Comparison of ENCODE assay signal across 27 mouse cellular contexts in the genomic region with DNA sequence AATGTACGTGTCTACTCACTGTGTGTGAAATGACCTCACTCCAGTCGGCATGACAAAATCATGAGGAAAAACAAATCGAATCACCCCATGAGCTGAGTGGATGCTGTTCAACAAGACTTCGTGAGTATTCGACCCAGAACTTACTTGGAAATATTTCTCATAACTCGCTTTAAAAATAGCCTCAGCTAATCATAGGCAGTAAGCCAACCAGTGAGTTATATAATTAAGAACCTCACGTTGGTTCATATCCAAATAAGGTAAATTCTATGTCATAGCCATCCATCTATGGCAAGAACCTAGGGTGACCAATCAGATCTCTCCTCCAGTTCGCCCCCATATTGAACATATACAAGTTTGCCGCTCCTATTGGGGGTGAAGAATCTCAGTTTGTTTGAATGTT.
DNase-seq lines count a peak whose midpoint lies in the region; ATAC-seq and TF ChIP-seq lines count a peak whose summit lies in the region.
"Had no signal": no experiment of that assay in that cellular context is flagged by ENCODE, and none has a peak within 500 bp of the region (broad histone marks: within the 10 kb centered on the region; RNA-seq: fewer than 3 reads in every experiment).

No protein-coding gene starts in this region.

- no peaks in the 10 kb centered on the region for H3K27me3 ChIP-seq in intestine, embryonic 15.5 days (replicated peaks)
- H3K27me3 ChIP-seq in intestine, postnatal 0 days (replicated peaks; ENCODE audit: control insufficient read depth, insufficient read depth, low read length): no peaks in the 10 kb centered on the region
- H3K27me3 ChIP-seq in intestine, embryonic 16.5 days (replicated peaks; ENCODE audit: control insufficient read depth, insufficient read depth, low read length): no peaks in the 10 kb centered on the region
- H3K27me3 ChIP-seq: CH12.LX; embryonic facial prominence, embryonic 12.5 days; embryonic facial prominence, embryonic 15.5 days; hindbrain, embryonic 13.5 days; Patski had no signal

- DNase-seq in heart, adult 9 months (ENCODE audit: low spot score in 2 of 2): peak; percentile 4 to 7
- no peak for DNase-seq in heart, postnatal 36 days
- DNase-seq in frontal cortex, postnatal 36 days (ENCODE audit: low spot score in 2 of 2): no peak
- DNase-seq: adrenal gland, postnatal 10 days; adrenal gland, postnatal 36 days; B cell, adult 2 months; cerebellum, adult 11 months; cerebellum, adult 2 months; cerebellum, adult 9-11 months; cerebellum, postnatal 25 days; forebrain, postnatal 0 days; gastrocnemius, postnatal 10 days; gastrocnemius, postnatal 36 days; kidney, adult 11 months; kidney, adult 8-10 months had no signal

- ATAC-seq in intestine, embryonic 15.5 days: peak; percentile 20; the same call in 1 of the 2 replicates
- ATAC-seq in intestine, postnatal 0 days: no peak
- peak; percentile 52; the same call in 1 of the 2 replicates for ATAC-seq in intestine, embryonic 16.5 days
- ATAC-seq: forebrain, embryonic 14.5 days; forebrain, postnatal 0 days; hindbrain, embryonic 16.5 days; Patski had no signal

- H3K27ac ChIP-seq in intestine, embryonic 15.5 days: no peak overlapping the region
- no peak overlapping the region for H3K27ac ChIP-seq in intestine, postnatal 0 days (ENCODE audit: low read depth, low read length)
- H3K27ac ChIP-seq in intestine, embryonic 16.5 days (ENCODE audit: low read length): no peak overlapping the region
- H3K27ac ChIP-seq: embryonic facial prominence, embryonic 12.5 days; embryonic facial prominence, embryonic 15.5 days; hindbrain, embryonic 10.5 days; hindbrain, embryonic 13.5 days had no signal

- peaks cover under 1% of the 10 kb centered on the region; the same call in 1 of the 2 replicates for H3K4me1 ChIP-seq in intestine, embryonic 15.5 days (replicated peaks)
- no peaks in the 10 kb centered on the region for H3K4me1 ChIP-seq in intestine, postnatal 0 days (replicated peaks; ENCODE audit: control insufficient read depth, insufficient read depth, low read length)
- H3K4me1 ChIP-seq in intestine, embryonic 16.5 days (ENCODE audit: control insufficient read depth, insufficient read depth, low read length): peaks cover 2% of the 10 kb centered on the region; the same call in 1 of the 2 replicates
- H3K4me1 ChIP-seq: embryonic facial prominence, embryonic 12.5 days; hindbrain, embryonic 10.5 days had no signal

- H3K9ac ChIP-seq in intestine, embryonic 15.5 days: no peak overlapping the region
- H3K9ac ChIP-seq in intestine, postnatal 0 days (ENCODE audit: low read depth, low read length): no peak overlapping the region
- H3K9ac ChIP-seq in intestine, embryonic 16.5 days (ENCODE audit: low read depth, low read length): no peak overlapping the region
- H3K9ac ChIP-seq: embryonic facial prominence, embryonic 12.5 days; embryonic facial prominence, embryonic 15.5 days; forebrain, postnatal 0 days; hindbrain, embryonic 13.5 days had no signal

- no peak overlapping the region for H3K4me3 ChIP-seq in intestine, embryonic 15.5 days (replicated peaks)
- H3K4me3 ChIP-seq in intestine, postnatal 0 days (ENCODE audit: low read depth, low read length): no peak overlapping the region
- H3K4me3 ChIP-seq in intestine, embryonic 16.5 days (ENCODE audit: low read length): no peak overlapping the region
- H3K4me3 ChIP-seq: embryonic facial prominence, embryonic 12.5 days; embryonic facial prominence, embryonic 15.5 days; hindbrain, embryonic 10.5 days; hindbrain, embryonic 13.5 days had no signal

- H3K36me3 ChIP-seq in intestine, embryonic 15.5 days: no peaks in the 10 kb centered on the region
- no peaks in the 10 kb centered on the region for H3K36me3 ChIP-seq in intestine, postnatal 0 days (ENCODE audit: control insufficient read depth, insufficient read depth)
- H3K36me3 ChIP-seq in intestine, embryonic 16.5 days (ENCODE audit: control insufficient read depth, insufficient read depth, low read length): no peaks in the 10 kb centered on the region
- H3K36me3 ChIP-seq: embryonic facial prominence, embryonic 12.5 days; embryonic facial prominence, embryonic 15.5 days; G1E; hindbrain, embryonic 10.5 days; hindbrain, embryonic 13.5 days had no signal

- intact Hi-C loops in heart, postnatal 36 days (cut with DNase I): no loop called here

- no peaks in the 10 kb centered on the region for H3K9me3 ChIP-seq in intestine, embryonic 15.5 days
- H3K9me3 ChIP-seq in intestine, postnatal 0 days (ENCODE audit: control insufficient read depth): no peaks in the 10 kb centered on the region
- H3K9me3 ChIP-seq in intestine, embryonic 16.5 days (ENCODE audit: control insufficient read depth, low read length): no peaks in the 10 kb centered on the region
- H3K9me3 ChIP-seq: embryonic facial prominence, embryonic 12.5 days; embryonic facial prominence, embryonic 15.5 days; hindbrain, embryonic 10.5 days; hindbrain, embryonic 13.5 days had no signal

- TF ChIP-seq CTCF in intestine, postnatal 0 days (IDR thresholded peaks at IDR 0.05; ENCODE audit: low read depth): no peak

- H3K4me2 ChIP-seq in intestine, embryonic 15.5 days (replicated peaks): no peak overlapping the region
- H3K4me2 ChIP-seq in intestine, postnatal 0 days (replicated peaks; ENCODE audit: low read depth): no peak overlapping the region
- H3K4me2 ChIP-seq in intestine, embryonic 16.5 days (ENCODE audit: low read depth, low read length): no peak overlapping the region
- H3K4me2 ChIP-seq: embryonic facial prominence, embryonic 12.5 days; embryonic facial prominence, embryonic 15.5 days; hindbrain, embryonic 13.5 days had no signal

- 77% methylated on average over 9 of the region's 9 CpGs for WGBS in intestine, embryonic 15.5 days
- 78% methylated on average over 9 of the region's 9 CpGs for WGBS in intestine, postnatal 0 days
- 78% methylated on average over 9 of the region's 9 CpGs for WGBS in intestine, embryonic 16.5 days

Comparison
In these comparisons a context has a peak if more than half of its experiments do, and no peak if none do; other contexts are left out.
1. DNase-seq: peak in heart, adult 9 months (2 of 2); none in heart, postnatal 36 days (0 of 2) and frontal cortex, postnatal 36 days (0 of 2).